ENCODE assay signal across 8 mouse cellular contexts in genomic region chr10:76531828-76532227, GRCm38 (mm10). TPM values are rescaled to one million over a fixed set of nuclear protein-coding genes. Genes with fewer than 3 reads are reported as not detected.
DNase-seq lines count a peak whose midpoint lies in the region; ATAC-seq and TF ChIP-seq lines count a peak whose summit lies in the region.

No protein-coding gene starts in this region.

- intact Hi-C loops in gastrocnemius, adult 2 months (cut with DNase I), result no loop called here

- DNase-seq in gastrocnemius, adult 2 months, result no peak
- DNase-seq in gastrocnemius, postnatal 10 days, result no peak
- no peak for DNase-seq in CH12.LX (ENCODE audit: extremely low read depth)
- DNase-seq in adrenal gland, adult (ENCODE audit: inconsistent age in 2 of 2, low spot score in 1 of 2), result no peak
- no peak for DNase-seq in cerebellum, adult 9-10 months
- no peak for DNase-seq in layer of hippocampus, adult 9-10 months (ENCODE audit: low spot score)

- TF ChIP-seq CTCF in gastrocnemius, adult 2 months (IDR thresholded peaks at IDR 0.05), result no peak
- no peak for TF ChIP-seq CTCF in CH12.LX (conservative IDR thresholded peaks at IDR 0.05 in 1 of 2, IDR thresholded peaks at IDR 0.05 in 1 of 2; ENCODE audit: low read depth in 2 of 2, low read length in 2 of 2)

- H3K4me1 ChIP-seq in CH12.LX (ENCODE audit: control insufficient read depth in 1 of 2, insufficient read depth in 2 of 2), result peaks cover 2 to 28% of the 10 kb centered on the region in 2 experiments; a peak in 2 of 4 replicates
- peaks cover 27% of the 10 kb centered on the region for H3K4me1 ChIP-seq in forebrain, embryonic 12.5 days
- peaks cover 17% of the 10 kb centered on the region for H3K4me1 ChIP-seq in liver, embryonic 15.5 days (replicated peaks)

- dilution Hi-C loops in CH12.LX (cut with MboI; ENCODE audit: extremely low pct_ligation_motif_present, extremely low pct_unique_long_range_greater_than_20kb, low sequenced_read_pairs), result no loop called here

- in situ Hi-C loops in CH12.LX (cut with MboI; ENCODE audit: low pct_ligation_motif_present, low pct_unique_long_range_greater_than_20kb, low sequenced_read_pairs), result loop anchor here (10.0 kb wide), 1 partner anchor 57 kb away; no protein-coding TSS in a partner anchor

- peak overlapping the region; percentile 83 for H3K27ac ChIP-seq in gastrocnemius, adult 2 months
- H3K27ac ChIP-seq in CH12.LX (ENCODE audit: insufficient read depth, low read depth), result no peak overlapping the region
- peak overlapping the region; percentile 81 for H3K27ac ChIP-seq in forebrain, embryonic 12.5 days
- H3K27ac ChIP-seq in liver, embryonic 15.5 days (replicated peaks), result peak overlapping the region; percentile 67

- H3K36me3 ChIP-seq in CH12.LX (replicated peaks in 1 of 2; ENCODE audit: control insufficient read depth in 1 of 2, insufficient read depth in 1 of 2, low read length in 1 of 2), result peaks cover 30 to 40% of the 10 kb centered on the region in 2 experiments
- H3K36me3 ChIP-seq in forebrain, embryonic 12.5 days (replicated peaks), result peaks cover 38% of the 10 kb centered on the region
- peaks cover 29% of the 10 kb centered on the region for H3K36me3 ChIP-seq in liver, embryonic 15.5 days (replicated peaks)

- no peak for TF ChIP-seq RAD21 in CH12.LX (IDR thresholded peaks at IDR 0.05; ENCODE audit: low read depth, low read length)

- under 1% methylated on average over 14 of the region's 14 CpGs for WGBS in forebrain, embryonic 12.5 days
- 3% methylated on average over 14 of the region's 14 CpGs for WGBS in liver, embryonic 15.5 days (ENCODE audit: insufficient replicate concordance)

- H3K4me3 ChIP-seq in gastrocnemius, adult 2 months, result peak overlapping the region; percentile 77
- H3K4me3 ChIP-seq in CH12.LX (replicated peaks in 1 of 3; ENCODE audit: low read depth in 2 of 3, low read length in 2 of 3, poor library complexity in 1 of 3), result peak overlapping the region; percentile 82 to 90 (median 89)
- peak overlapping the region; percentile 74 for H3K4me3 ChIP-seq in forebrain, embryonic 12.5 days (replicated peaks)
- H3K4me3 ChIP-seq in liver, embryonic 15.5 days (replicated peaks), result peak overlapping the region; percentile 67

- no peak for TF ChIP-seq EP300 in CH12.LX (IDR thresholded peaks at IDR 0.05; ENCODE audit: low read length)

- H3K9me3 ChIP-seq in CH12.LX (replicated peaks; ENCODE audit: low read length), result no peaks in the 10 kb centered on the region
- no peaks in the 10 kb centered on the region for H3K9me3 ChIP-seq in forebrain, embryonic 12.5 days
- H3K9me3 ChIP-seq in liver, embryonic 15.5 days (replicated peaks), result no peaks in the 10 kb centered on the region

- ATAC-seq in forebrain, embryonic 12.5 days (ENCODE audit: low FRiP score), result peak; percentile 49
- peak; percentile 3; the same call in 1 of the 2 replicates for ATAC-seq in liver, embryonic 15.5 days (ENCODE audit: insufficient read depth)

- H3K79me2 ChIP-seq in CH12.LX (replicated peaks; ENCODE audit: control insufficient read depth, extremely low read depth, insufficient read depth, poor library complexity, severe bottlenecking), result 0 out of 2 replicates have a peak, but pooled peaks cover 2% of the 10 kb centered on the region

- H3K9ac ChIP-seq in CH12.LX (ENCODE audit: insufficient read depth, low read depth), result peak overlapping the region; percentile 56
- peak overlapping the region; percentile 79 for H3K9ac ChIP-seq in forebrain, embryonic 12.5 days
- peak overlapping the region; percentile 63 for H3K9ac ChIP-seq in liver, embryonic 15.5 days

- H3K27me3 ChIP-seq in CH12.LX (replicated peaks), result no peaks in the 10 kb centered on the region
- H3K27me3 ChIP-seq in forebrain, embryonic 12.5 days, result no peaks in the 10 kb centered on the region
- no peaks in the 10 kb centered on the region for H3K27me3 ChIP-seq in liver, embryonic 15.5 days

- TF ChIP-seq POLR2A in CH12.LX (IDR thresholded peaks at IDR 0.05; ENCODE audit: low read depth, low read length), result no peak

- H3K4me2 ChIP-seq in CH12.LX (ENCODE audit: insufficient read depth, low read depth, poor library complexity, severe bottlenecking), result peak overlapping the region; percentile 95
- H3K4me2 ChIP-seq in forebrain, embryonic 12.5 days, result peak overlapping the region; percentile 76
- peak overlapping the region; percentile 95 for H3K4me2 ChIP-seq in liver, embryonic 15.5 days

TF ChIP-seq in CH12.LX, 34 proteins besides CTCF, POLR2A, EP300 and RAD21:
- TF ChIP-seq ZMIZ1 (IDR thresholded peaks at IDR 0.05; ENCODE audit: low read depth, low read length), result no peak
- no peak for TF ChIP-seq E2F4 (IDR thresholded peaks at IDR 0.05; ENCODE audit: insufficient replicate concordance, low read depth, low read length)
- TF ChIP-seq JUND (conservative IDR thresholded peaks at IDR 0.05; ENCODE audit: low read depth, low read length), result no peak
- no peak for TF ChIP-seq IRF4 (IDR thresholded peaks at IDR 0.05; ENCODE audit: low read depth, low read length)
- no peak for TF ChIP-seq MXI1 (IDR thresholded peaks at IDR 0.05; ENCODE audit: low read depth, low read length)
- TF ChIP-seq TBP (conservative IDR thresholded peaks at IDR 0.05; ENCODE audit: low read depth, low read length), result no peak
- no peak for TF ChIP-seq KAT2A (IDR thresholded peaks at IDR 0.05; ENCODE audit: insufficient replicate concordance, low read length)
- TF ChIP-seq USF2 (conservative IDR thresholded peaks at IDR 0.05; ENCODE audit: low read depth, low read length), result no peak
- TF ChIP-seq RCOR1 (conservative IDR thresholded peaks at IDR 0.05; ENCODE audit: low read depth, low read length), result no peak
- TF ChIP-seq MAZ (IDR thresholded peaks at IDR 0.05; ENCODE audit: low read depth, low read length), result no peak
- no peak for TF ChIP-seq ZKSCAN1 (IDR thresholded peaks at IDR 0.05; ENCODE audit: borderline replicate concordance, low read depth, low read length)
- TF ChIP-seq CHD1 (IDR thresholded peaks at IDR 0.05; ENCODE audit: low read depth, low read length), result no peak
- TF ChIP-seq POLR2AphosphoS2 (IDR thresholded peaks at IDR 0.05; ENCODE audit: low read depth, low read length), result no peak
- no peak for TF ChIP-seq SMC3 (IDR thresholded peaks at IDR 0.05; ENCODE audit: low read depth, low read length)
- no peak for TF ChIP-seq ELF1 (IDR thresholded peaks at IDR 0.05; ENCODE audit: low read depth, low read length)
- no peak for TF ChIP-seq UBTF (IDR thresholded peaks at IDR 0.05; ENCODE audit: low read depth, low read length)
- TF ChIP-seq MYC (IDR thresholded peaks at IDR 0.05; ENCODE audit: low read depth, low read length), result no peak
- no peak for TF ChIP-seq JUN (IDR thresholded peaks at IDR 0.05; ENCODE audit: insufficient read depth, low read depth, low read length)
- TF ChIP-seq NELFE (IDR thresholded peaks at IDR 0.05; ENCODE audit: low read depth, low read length), result no peak
- no peak for TF ChIP-seq ZC3H11A (IDR thresholded peaks at IDR 0.05; ENCODE audit: low read depth, low read length)
TF ChIP-seq in CH12.LX: peak in this region for 0.

RNA-seq across cellular contexts. Expression of gene Lss, which starts 0.4 kb away (rescaled TPM):
- total RNA-seq in gastrocnemius, adult 2 months (2021), result 1 to 10 TPM; 8.0 to 9.2 TPM
- 10 to 100 TPM in 1 of 2 experiments, 1 to 10 TPM in 1; 7.0 to 10.1 TPM for total RNA-seq in gastrocnemius, postnatal 10 days (2021)
- total RNA-seq in CH12.LX (2012; rRNA removed) (28.8 and 38.4 TPM in 2 replicates), CH12.LX (2014; rRNA removed) (60.8 and 89.6 TPM in 2 replicates)
- polyA plus RNA-seq in CH12.LX (2012; ENCODE audit: insufficient read length, low read depth), result 37.7 and 53.3 TPM in 2 replicates
- polyA plus RNA-seq in forebrain, embryonic 12.5 days (2016; fragmentation: Nextera tagmentation; extraction: Ambion mirVana), result 51.8 and 58.6 TPM in 2 replicates
- polyA plus RNA-seq in liver, embryonic 15.5 days (2015; fragmentation: Nextera tagmentation; extraction: Ambion mirVana), result 68.0 and 71.8 TPM in 2 replicates

RNA-seq across cellular contexts. Expression of gene Spatc1l, which starts 30.2 kb away (rescaled TPM):
- total RNA-seq in gastrocnemius, adult 2 months (2021), result not detected
- total RNA-seq in gastrocnemius, postnatal 10 days (2021), result not detected
- total RNA-seq in CH12.LX (2012; rRNA removed), result not detected in 2 replicates
- total RNA-seq in CH12.LX (2014; rRNA removed), result 0.17 TPM in 1 of 2 replicates, not detected in the other
- not detected in 2 replicates for polyA plus RNA-seq in CH12.LX (2012; ENCODE audit: insufficient read length, low read depth)
- polyA plus RNA-seq in forebrain, embryonic 12.5 days (2016; fragmentation: Nextera tagmentation; extraction: Ambion mirVana), result not detected in 2 replicates
- polyA plus RNA-seq in liver, embryonic 15.5 days (2015; fragmentation: Nextera tagmentation; extraction: Ambion mirVana), result not detected in 2 replicates

RNA-seq across cellular contexts. Expression of gene Ftcd, which starts 43.6 kb away (rescaled TPM):
- not detected for total RNA-seq in gastrocnemius, adult 2 months (2021)
- not detected for total RNA-seq in gastrocnemius, postnatal 10 days (2021)
- total RNA-seq in CH12.LX (2012; rRNA removed), result not detected in 2 replicates
- total RNA-seq in CH12.LX (2014; rRNA removed), result not detected in 2 replicates
- polyA plus RNA-seq in CH12.LX (2012; ENCODE audit: insufficient read length, low read depth), result not detected in 2 replicates
- polyA plus RNA-seq in forebrain, embryonic 12.5 days (2016; fragmentation: Nextera tagmentation; extraction: Ambion mirVana), result not detected in 2 replicates
- polyA plus RNA-seq in liver, embryonic 15.5 days (2015; fragmentation: Nextera tagmentation; extraction: Ambion mirVana), result 41.2 and 55.5 TPM in 2 replicates
